Mouse (Mus musculus): ENCODE data around the gene Stard3.

DNA sequence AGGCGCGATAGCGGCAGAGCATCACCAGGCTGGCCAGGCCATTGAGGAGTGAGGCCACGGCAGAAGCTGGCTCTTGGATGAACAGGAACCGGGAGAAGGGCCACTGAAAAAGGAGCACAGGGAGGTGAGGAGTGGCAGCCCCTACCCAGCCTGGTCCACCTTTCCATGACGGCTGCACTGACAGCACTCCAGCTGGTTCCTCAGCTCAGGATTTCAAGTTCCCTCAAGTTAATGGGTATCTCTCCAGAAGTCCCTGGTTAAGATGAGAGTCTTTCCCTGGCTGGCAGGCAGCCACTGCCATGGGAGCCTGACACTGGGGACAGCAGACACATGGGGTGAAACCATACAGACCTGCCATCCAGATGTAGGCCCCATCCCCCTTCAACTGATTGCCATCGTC is 39.8 kb downstream of the Stard3 start:
- TF ChIP-seq CTCF (IDR thresholded peaks at IDR 0.05; ENCODE audit: borderline replicate concordance, control insufficient read depth, extremely low read depth, insufficient read depth, low read length, poor library complexity) (no peak), POLR2A (IDR thresholded peaks at IDR 0.05; ENCODE audit: control insufficient read depth, extremely low read depth, insufficient read depth, low read length, poor library complexity) (no peak)

Measured in thymus, adult 2 months (tissue).